Mouse (Mus musculus): ENCODE results near the gene Ankrd24.
"Not testable (repeated sequence)": the region's sequence is repeated elsewhere in the genome, so short reads cannot be mapped to it uniquely, and the experiment has no call there.

Gene Ankrd24

DNA sequence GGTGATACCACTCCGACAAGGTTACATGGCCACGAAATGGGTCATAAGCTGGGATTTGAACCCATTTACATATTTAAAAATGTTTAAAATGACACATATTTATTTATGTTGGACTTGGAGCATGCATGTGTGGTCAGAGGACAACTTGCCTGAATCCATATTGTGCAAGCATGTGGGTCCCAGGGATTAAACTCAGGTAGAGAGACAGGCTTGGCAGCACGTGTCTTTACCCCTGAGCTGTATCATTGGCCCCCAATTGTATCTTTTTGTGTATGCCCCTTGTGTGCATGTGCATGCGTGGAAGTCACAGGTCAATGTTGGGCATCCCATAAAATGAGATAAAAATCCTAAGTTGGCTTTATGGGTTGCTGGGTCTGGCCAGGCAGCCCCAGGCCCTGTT lies 17.1 kb downstream of the Ankrd24 start:
- DNase-seq = no peak

- no peak for DNase-seq
Observed at GRCm38 (mm10) chr10:81646015-81646555, 17.7 kb downstream of the Ankrd24 start.

DNA sequence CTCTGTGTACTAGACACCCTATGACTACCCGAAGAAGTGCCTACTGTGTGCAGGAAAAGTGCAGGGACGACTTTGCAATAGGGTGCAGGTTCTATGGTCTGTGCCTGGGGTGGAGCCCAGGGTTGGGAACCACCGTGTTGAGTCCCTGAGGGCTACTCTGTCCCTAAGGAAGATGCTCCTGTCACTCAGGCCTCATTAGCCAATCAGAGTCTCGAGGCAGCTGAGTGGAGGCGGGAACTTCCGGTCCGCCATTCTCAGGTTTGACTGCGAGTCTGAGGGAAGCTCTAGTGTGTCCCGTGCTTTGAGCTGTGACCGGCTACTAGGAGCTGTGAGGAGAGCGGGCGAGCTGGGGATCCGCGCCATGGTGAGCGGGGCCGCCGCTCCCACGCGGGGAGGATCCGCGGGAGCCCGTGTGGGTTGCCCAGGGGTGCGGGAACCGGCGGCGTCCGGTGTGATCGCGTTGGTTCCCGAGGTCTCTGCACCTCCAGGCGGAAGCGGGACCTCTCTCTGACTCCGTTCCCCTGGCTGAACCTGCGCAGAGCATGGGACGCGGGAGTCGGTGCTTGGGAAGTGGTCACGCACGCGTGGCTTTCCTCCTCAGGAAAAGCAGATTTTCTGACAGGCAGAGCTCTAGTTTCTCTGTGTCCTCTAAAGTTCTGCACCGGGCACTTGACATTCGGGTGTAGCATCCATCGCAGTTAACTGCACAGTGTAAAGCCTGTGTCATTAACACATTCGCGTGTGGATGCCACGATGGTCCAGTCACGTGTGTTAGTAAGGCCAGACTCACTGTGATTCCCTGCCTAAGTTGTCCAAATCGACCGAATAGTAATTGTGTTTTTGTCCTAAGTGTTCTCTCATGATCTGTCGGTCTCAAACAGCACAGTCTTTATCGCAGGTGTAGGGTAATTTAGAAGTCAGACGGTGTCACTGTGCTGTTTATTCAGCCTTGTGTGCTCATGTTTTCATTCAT lies 20.7 kb downstream of the Ankrd24 start, which contains the start of gene Gm10778:
Gene Gm10778 (plus strand): TSS at position 257 of the 973 bp plus-strand sequence.
- DNase-seq = peak; percentile 89

GRCm38 (mm10) chr10:81655178-81655577 lies 26.8 kb downstream of the Ankrd24 start:
- DNase-seq = no peak

DNA sequence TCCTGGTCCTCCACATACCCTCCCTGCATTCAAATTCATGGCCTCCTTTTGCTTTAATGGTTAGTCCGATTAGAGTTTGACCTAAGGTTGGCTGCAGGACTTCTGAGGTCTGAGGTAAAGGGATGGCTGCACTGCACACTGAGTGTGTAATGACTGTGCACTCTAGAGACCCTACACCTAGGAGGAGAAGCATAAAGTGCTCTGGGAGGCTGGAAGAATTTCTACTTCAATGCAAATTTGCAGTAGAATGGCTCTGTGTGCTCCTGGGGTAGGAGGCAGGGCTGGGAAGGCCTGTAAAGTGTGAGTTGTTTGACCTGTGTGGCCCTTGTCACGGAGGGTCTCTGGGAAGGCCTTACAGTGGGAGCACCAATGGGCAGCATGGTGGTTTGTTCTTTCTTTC lies 27.8 kb downstream of the Ankrd24 start:
- no peak for DNase-seq

DNA sequence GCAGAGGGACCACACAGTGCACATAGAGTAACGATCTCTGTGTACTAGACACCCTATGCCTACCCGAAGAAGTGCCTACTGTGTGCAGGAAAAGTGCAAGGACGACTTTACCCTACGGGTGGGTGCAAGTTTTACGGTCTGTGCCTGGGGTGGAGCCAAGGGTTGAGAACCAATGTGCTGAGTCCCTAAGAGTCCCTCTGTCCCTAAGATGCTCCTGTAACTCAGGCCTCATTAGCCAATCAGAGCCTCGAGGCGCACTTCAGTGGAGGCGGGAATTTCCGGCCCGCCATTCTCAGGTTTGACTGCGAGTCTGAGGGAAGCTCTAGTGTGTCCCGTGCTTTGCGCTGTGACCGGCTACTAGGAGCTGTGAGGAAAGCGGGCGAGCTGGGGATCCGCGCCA lies 58.8 kb downstream of the Ankrd24 start:
- not testable (repeated sequence) for DNase-seq
